Mouse (Mus musculus) left cerebral cortex, adult 9 months (tissue): ENCODE data around the gene Cel.
A peak's percentile ranks its signal among the peaks of the same experiment; 100 is the strongest.

Experiments used
- DNase-seq, 2 experiments: peaks; one replicate each; pipeline ENCODE4 v3.0.0; 2022; ENCODE audit warnings: low spot score in 2 of 2

Gene Cel

DNA sequence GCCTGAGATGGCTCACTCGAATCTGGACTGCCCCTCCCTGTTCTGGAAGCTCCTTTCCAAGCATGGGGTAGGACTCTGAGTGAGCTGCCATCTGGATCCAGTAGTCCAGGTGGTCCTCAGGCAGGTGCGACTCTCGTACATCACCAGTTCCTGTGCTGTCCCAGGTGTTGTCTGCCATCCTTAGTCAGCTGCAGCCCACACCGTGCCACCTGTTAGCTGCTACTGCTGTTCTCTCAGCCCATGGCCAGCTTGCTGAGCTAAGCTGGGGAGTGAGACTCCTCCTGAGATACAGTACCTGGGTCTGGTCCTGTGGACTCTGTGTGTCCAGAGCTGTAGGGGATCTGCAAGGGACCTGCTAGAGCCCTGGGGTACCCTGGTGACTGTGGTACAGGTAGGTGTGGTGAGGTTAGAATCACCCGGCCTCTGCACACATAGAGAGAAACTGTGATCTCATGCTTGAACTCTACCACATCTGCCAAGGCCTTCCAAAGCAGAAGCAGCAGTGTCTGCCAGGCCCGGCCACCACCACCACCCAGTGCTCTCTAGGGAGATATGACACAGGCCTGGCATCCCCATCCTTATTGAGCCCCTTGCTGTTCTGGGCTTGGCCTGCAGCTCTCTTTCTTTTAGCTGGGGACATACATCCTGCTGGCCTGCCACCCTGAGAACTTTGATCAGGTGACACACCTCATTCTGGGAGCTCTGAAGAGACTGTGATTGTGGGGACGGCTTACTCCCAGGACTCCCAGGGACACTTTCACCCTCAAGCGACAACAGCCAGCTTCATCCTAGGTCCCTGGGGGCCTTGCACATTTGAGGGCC is 25.0 kb downstream of the Cel start:
- DNase-seq, result no peak

DNA sequence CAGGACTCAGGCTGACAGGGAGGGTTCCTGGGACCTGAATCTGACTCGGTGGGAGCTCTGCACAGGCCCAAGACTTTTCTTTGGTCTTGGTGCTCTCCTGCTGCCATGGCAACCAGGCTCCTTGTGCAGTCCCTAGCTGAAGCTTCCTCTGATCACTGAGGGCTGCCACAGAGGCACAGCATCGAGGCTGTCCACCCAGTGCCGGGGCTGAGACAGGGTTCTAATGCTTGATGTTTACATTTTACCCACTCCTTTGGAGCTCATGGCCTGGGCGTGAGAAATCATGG is 25.6 kb downstream of the Cel start:
- no peak for DNase-seq

DNA sequence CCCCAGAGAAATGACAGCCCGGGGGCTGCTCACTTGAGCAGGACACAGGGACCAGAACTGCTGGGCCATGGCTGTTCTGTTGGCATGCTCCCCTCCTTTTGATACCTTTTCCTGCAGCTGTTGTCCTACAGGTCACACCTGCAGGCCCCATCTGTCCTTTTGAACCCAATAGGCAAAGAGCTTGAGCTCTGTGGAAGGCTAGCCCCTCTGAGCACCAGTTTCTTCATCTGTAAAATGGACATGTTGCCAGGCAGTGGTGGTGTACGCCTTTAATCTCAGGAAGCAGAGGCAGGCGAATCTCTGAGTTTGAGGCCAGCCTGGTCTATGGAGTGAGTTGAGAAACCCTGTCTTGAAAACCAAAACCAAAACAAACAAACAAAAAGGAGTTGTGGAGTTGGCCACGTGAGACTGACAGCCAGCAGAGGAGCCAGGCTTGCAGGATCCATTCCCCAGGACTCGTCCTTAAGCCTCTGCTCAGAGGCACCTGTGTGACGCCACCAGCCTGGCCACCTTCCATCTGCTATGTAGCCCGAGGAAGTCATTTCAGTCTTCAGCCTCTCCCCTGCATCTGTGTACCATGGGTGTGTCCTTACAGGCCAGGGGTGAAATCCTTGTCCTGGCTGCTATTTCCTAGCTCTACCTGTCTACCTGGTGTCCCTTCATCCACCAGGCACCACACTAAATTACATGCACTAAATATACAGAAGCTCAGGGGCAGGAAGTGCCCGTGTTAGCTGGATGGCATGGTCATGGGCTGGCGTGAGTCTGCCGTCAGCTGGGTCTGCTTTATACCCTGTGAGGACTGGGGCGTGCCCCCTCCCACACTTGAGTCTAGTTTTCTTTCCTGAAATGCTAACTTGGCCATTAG is 26.2 kb downstream of the Cel start:
- DNase-seq, result no peak

- no peak for DNase-seq
Observed at GRCm38 (mm10) chr2:28536166-28536565, 27.0 kb downstream of the Cel start.

DNA sequence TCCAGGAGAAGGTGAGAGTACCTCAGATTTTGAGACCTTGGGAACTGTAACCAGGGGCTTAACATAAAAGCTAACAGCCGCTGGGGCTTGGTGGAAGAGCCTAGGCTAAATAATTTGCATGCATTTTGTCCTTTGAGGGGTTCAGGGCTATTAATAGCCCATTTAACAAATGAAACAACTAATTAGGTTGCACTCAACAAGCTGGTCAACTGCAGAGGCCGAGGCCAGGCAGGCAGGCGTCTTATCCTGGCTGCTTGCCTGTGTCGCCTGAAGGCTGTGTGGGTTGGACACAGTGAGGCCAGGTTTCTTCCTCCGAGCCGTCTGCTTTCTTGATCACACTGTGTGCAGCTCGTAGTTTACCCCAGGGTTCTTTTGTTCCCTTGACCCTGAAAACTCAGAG is 27.6 kb downstream of the Cel start:
- DNase-seq, result no peak

- DNase-seq, result no peak
Observed at GRCm38 (mm10) chr2:28535263-28535540, 28.0 kb downstream of the Cel start.

- no peak for DNase-seq
Observed at GRCm38 (mm10) chr2:28534436-28535262, 28.6 kb downstream of the Cel start.

GRCm38 (mm10) chr2:28533901-28534435 is 29.2 kb downstream of the Cel start:
- no peak for DNase-seq

GRCm38 (mm10) chr2:28532938-28533771 is 30.0 kb downstream of the Cel start:
- DNase-seq, result peak; percentile 76 to 93

- no peak for DNase-seq
Observed at GRCm38 (mm10) chr2:28530311-28530710, 32.9 kb downstream of the Cel start.

DNA sequence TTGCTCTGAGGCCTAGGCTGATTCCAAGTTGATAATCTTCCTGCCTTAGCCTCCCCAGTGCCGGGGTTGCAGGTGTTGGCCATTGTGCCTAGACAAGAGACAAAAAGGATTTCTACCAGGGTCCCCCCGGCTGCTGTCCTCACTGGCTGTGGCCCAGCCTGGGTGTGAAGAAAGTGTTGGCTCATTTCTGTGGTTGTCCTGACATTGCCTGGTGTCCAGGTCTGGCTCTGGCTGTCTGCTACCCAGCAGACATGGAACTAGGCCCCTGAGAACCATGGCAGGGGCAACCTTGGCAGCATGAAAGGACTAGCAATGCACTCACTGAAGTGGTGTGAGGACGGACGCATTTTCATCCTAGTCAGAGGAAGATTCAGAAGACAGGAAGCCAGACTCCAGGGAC is 33.3 kb downstream of the Cel start:
- no peak for DNase-seq

- no peak for DNase-seq
Observed at GRCm38 (mm10) chr2:28528354-28528730, 34.9 kb downstream of the Cel start.

DNA sequence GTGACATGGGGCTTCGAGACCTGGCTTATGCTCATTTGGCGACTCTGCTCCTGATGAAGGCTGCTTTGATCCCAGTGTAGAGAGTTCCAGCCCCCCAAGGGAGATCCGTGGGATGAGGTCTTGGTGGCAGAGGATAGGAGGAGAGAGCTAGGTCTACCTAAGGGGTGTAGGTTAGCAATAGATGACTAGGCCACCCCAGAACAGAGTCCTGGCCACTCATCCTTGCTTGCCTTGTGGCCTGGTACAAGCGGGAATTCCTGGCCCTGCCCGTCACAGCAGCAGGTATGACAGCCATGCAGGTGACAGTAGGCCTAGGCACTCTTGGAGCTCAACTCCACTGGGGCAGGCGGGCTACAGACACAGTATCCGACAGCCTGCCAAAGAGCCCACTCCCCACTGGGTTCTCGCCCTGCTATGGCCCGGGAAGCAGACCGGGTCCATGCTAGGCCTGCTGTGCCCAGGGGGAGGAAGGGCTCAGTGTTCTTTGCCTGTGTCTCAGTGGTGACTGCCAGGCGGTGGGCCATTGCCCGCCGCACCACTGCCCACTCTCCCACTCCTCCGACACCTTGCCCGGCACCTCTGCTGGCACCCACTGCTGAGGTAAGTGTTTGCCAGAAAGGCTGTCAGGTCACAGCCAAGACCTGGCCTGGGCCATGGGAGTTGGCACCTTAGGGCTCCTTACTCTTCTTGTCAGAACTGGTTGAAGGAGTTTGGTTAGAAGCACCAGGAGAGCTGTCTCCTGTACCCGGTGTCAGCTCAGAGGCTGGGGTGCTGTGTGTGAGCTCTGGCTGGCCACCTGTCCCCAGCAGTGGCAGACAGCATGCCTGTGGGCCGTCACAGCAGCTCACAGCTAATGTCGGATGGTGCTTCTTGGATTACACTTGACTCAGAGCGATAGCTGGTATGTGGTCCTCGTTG is 35.5 kb downstream of the Cel start:
- no peak for DNase-seq

- DNase-seq, result no peak
Observed at GRCm38 (mm10) chr2:28525943-28526876, 37.0 kb downstream of the Cel start.

GRCm38 (mm10) chr2:28525219-28525942 is 37.8 kb downstream of the Cel start:
- no peak for DNase-seq

DNA sequence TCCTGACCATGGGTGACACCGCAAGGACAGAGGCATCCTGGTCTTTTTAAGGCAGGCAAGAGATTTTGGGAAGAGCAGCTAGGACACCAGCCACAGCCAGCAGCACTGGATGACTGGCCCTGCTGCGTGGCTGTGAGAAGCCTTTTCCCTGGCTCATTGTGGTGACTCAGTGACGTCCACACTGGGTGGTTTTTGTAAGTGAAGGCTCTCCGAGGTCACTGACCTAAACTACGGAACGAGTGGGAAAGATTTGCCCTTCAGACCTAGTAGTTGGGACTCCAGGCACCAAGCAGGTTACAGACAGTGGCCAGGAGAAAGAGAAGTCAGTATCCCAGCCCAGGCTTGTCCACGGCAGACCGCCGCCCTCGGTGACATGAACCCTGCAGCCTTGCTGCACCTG is 38.8 kb downstream of the Cel start:
- DNase-seq, result no peak

DNA sequence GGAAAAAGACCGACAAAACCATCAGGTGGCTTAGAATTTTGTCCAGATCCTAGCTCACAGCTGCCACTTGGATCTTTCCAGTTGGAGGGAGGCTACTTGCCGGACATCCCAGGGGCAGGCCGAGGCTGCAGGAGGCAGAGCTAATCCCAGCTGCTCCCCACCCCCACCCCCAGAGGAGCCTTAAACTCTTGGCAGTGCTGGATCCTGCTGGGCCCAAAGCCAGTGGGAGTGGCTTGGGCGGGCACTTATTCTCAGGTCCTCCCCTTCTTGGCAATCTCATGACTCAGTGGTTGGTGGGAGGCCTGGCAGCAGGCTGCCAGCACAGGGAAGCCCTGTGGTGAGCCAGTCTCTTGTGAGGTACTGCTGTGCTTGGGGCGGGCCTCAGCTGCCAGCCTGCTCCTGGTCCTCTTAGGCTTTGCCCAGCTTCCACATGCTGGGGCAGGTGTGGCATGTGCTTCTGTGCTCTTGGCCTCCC is 39.5 kb downstream of the Cel start:
- DNase-seq, result peak; percentile 82 to 91

DNA sequence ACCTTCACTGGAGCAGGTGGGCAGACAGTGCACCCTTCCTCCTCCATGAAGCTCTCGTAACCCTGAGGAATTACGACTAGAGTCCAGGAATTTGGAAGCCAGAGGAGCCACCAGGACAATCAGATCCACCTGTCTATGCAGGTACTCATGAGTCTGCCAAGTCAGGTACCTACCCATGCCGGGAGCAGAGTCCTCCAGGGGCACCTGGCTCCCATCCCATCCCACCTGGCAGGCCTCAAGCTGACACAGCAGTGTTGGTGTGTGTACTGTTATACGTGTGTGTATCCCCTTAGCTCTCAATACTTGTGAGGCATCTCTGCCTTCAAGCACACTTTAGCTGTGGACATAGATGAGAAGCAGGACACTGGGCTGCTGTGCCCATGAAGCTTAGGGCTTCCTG is 41.0 kb downstream of the Cel start:
- DNase-seq, result no peak
